Mouse (Mus musculus) hindbrain, embryonic 12.5 days (tissue): ENCODE data around the gene P4ha3. TPM values are rescaled to one million over a fixed set of nuclear protein-coding genes. Genes with fewer than 3 reads are reported as not detected.
"Not testable (repeated sequence)": the region's sequence is repeated elsewhere in the genome, so short reads cannot be mapped to it uniquely, and the experiment has no call there.

ENCODE experiments used
- ATAC-seq: fragments of 200-750 bp; cut with Nextera tagmentation; 2 replicates; pipeline ENCODE4 v1.8.0; 2017; ENCODE audit warnings: moderate TSS enrichment; ENCODE audit not compliant: low FRiP score
- H3K27ac ChIP-seq: fragments of 300-500 bp; sonication (generic); 2 replicates; pipeline ENCODE4 v1.5.1; 2016; ENCODE audit warnings: mild to moderate bottlenecking
- H3K27me3 ChIP-seq: fragments of 300-500 bp; sonication (generic); 2 replicates; pipeline ENCODE4 v1.6.1; 2016; ENCODE audit warnings: mild to moderate bottlenecking
- H3K36me3 ChIP-seq: fragments of 300-500 bp; sonication (generic); 2 replicates; pipeline ENCODE4 v1.6.1; 2016; ENCODE audit warnings: mild to moderate bottlenecking
- H3K4me1 ChIP-seq: fragments of 300-500 bp; sonication (generic); 2 replicates; pipeline ENCODE4 v1.6.1; 2016
- H3K4me2 ChIP-seq: fragments of 300-500 bp; sonication (generic); replicated peaks from 2 replicates; pipeline ENCODE4 v1.6.1; 2016; ENCODE audit warnings: mild to moderate bottlenecking
- H3K4me3 ChIP-seq: fragments of 300-500 bp; sonication (generic); 2 replicates; pipeline ENCODE4 v1.5.1; 2016; ENCODE audit warnings: mild to moderate bottlenecking
- H3K9ac ChIP-seq: fragments of 300-500 bp; sonication (generic); 2 replicates; pipeline ENCODE4 v1.6.1; 2016; ENCODE audit warnings: mild to moderate bottlenecking, moderate library complexity
- H3K9me3 ChIP-seq: fragments of 300-500 bp; sonication (generic); replicated peaks from 2 replicates; pipeline ENCODE4 v1.6.1; 2016; ENCODE audit warnings: mild to moderate bottlenecking
- WGBS: fragments of 180-500 bp; shearing (Covaris S2); methylation state at CpG from one replicate; pipeline ENCODE4 v1.1.7; 2016; 5-methylcytosine and 5-hydroxymethylcytosine counted together
- polyA plus RNA-seq: library from polyadenylated mRNA; unstranded; fragments of >200 nt; fragmentation: Nextera tagmentation; extraction: Ambion mirVana; gene quantifications from 2 replicates; pipeline ENCODE4 v1.2.1, GENCODE M21; 2016

P4ha3 gene
- polyA plus RNA-seq, result 12.6 and 13.2 TPM in 2 replicates

DNA sequence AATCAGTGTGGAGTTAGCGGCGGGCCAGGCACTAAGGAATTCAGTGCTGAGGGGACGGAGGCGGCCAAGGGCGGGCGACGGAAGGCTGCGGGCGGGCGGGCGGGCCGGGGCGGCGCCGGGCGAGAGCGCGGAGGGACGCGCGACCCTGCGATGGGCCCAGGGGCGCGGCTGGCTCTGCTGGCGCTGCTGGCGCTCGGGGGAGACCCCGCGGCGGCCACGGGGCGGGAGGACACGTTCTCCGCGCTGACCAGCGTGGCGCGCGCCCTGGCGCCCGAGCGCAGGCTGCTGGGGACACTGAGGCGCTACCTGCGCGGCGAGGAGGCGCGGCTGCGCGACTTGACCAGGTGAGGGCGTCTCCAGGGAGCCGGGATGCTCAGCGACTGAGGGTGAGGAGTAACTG lies at the start of gene P4ha3:
Gene P4ha3 (plus strand): TSS at position 138 of the 400 bp plus-strand sequence.
- peaks cover 24% of the 10 kb centered on the region for H3K27me3 ChIP-seq
- peaks cover 20% of the 10 kb centered on the region for H3K4me1 ChIP-seq
- H3K4me3 ChIP-seq, result peak within 1 kb of the TSS; percentile 64
- no peaks in the 10 kb centered on the region for H3K36me3 ChIP-seq
- peak within 1 kb of the TSS; percentile 40 for H3K27ac ChIP-seq
- peak within 1 kb of the TSS; percentile 98 for H3K4me2 ChIP-seq
- peak; percentile 41 for ATAC-seq
- under 1% methylated on average over 45 of the region's 53 CpGs for WGBS
- peak within 1 kb of the TSS; percentile 84 for H3K9ac ChIP-seq
- no peaks in the 10 kb centered on the region for H3K9me3 ChIP-seq

DNA sequence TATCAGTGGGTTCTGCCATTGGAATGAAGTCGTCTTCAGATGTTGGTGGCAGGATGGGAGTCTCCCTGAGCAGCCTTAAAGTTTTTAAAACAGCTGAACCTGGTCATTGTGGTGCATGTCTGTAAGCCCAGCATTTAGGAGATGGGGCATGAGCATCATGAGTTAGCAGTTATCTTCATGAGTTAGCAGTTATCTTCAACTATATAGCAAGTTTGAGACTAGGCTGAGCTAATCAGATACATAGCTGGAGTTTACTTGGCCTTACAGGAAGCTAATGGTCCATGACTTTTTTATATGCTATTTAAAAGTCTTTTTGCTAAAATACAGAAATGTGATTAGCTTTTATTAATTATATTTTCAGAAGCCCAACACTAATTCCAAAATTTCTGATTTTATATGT lies 47.0 kb upstream of the P4ha3 start:
- Histone ChIP-seq H3K4me3 (no peak overlapping the region), H3K9me3 (no peaks in the 10 kb centered on the region), H3K27me3 (no peaks in the 10 kb centered on the region), H3K4me1 (peaks cover 4% of the 10 kb centered on the region; the same call in 1 of the 2 replicates), H3K4me2 (no peak overlapping the region), H3K27ac (no peak overlapping the region), H3K36me3 (no peaks in the 10 kb centered on the region), H3K9ac (no peak overlapping the region)
- no peak for ATAC-seq
- WGBS, result 88% methylated on average over 1 of the region's 1 CpGs

DNA sequence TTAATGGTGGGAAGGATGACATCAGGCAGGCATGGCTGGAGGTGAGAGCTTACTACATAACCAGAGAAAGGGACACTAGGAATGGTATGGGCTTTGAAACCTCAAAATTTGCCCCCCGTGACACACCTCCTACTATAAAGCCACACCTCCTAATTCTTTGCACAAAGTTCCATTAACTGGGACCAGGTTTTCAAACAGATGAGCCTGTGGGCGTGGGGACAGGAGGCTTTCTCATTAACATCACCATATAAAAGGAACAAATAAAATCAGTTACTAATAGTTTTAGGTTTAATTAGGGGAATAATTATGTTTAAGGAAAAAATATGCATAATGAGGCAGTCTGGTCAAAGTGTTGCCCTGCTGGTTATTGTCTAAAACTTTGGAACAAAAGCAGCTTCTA lies 44.7 kb upstream of the P4ha3 start:
- no peak overlapping the region for H3K27ac ChIP-seq
- no peaks in the 10 kb centered on the region for H3K9me3 ChIP-seq
- H3K9ac ChIP-seq, result no peak overlapping the region
- no peak overlapping the region for H3K4me3 ChIP-seq
- no peaks in the 10 kb centered on the region for H3K4me1 ChIP-seq
- no peaks in the 10 kb centered on the region for H3K36me3 ChIP-seq
- ATAC-seq, result no peak
- WGBS, result 83% methylated on average over 2 of the region's 2 CpGs
- H3K27me3 ChIP-seq, result no peaks in the 10 kb centered on the region
- H3K4me2 ChIP-seq, result no peak overlapping the region

DNA sequence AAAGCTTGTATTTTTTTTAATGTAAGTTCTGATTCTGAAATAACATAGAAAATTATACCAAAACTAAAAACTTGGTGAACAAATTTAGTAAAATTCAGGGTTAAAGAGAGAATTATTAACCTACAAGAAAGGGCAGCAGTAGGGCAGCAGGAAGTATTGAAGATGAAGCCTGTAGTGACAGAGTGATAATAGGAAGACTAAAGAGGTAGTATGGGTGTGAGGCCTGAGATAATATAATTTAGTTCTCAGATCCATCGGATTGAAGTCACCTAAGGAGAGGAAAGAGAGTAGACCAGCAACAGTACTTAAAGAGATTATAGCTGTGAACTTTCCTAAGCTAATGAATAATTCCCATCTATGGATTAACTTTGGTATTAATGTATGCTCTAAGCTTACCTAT lies 42.3 kb upstream of the P4ha3 start:
- no peak overlapping the region for H3K4me3 ChIP-seq
- H3K27me3 ChIP-seq, result no peaks in the 10 kb centered on the region
- WGBS, result 74% methylated on average over 1 of the region's 1 CpGs
- H3K4me2 ChIP-seq, result no peak overlapping the region
- no peaks in the 10 kb centered on the region for H3K9me3 ChIP-seq
- H3K27ac ChIP-seq, result no peak overlapping the region
- no peak for ATAC-seq
- H3K4me1 ChIP-seq, result no peaks in the 10 kb centered on the region
- no peak overlapping the region for H3K9ac ChIP-seq
- H3K36me3 ChIP-seq, result no peaks in the 10 kb centered on the region

DNA sequence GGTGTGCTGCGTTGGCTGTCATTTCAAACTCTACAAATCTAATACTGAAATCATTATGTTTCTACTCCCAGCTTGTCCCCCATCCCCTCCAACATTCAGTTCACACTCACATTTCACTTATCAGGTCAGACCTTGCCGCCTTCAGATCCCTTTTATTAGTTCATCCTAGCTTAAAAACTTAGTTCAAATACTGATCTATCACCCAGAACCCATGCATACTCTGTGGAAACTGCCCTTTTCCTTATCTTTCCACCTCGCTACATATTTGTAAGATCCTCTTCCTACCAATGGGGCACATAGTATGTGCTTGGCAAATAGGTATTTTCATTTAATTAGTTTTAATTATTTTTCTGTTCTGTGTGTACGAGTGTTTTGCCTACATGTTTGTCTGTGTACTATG lies 41.1 kb upstream of the P4ha3 start:
- no peak overlapping the region for H3K4me3 ChIP-seq
- H3K4me1 ChIP-seq, result no peaks in the 10 kb centered on the region
- no peak overlapping the region for H3K27ac ChIP-seq
- H3K4me2 ChIP-seq, result no peak overlapping the region
- no peaks in the 10 kb centered on the region for H3K9me3 ChIP-seq
- no peaks in the 10 kb centered on the region for H3K27me3 ChIP-seq
- WGBS, result 91% methylated on average over 4 of the region's 4 CpGs
- H3K36me3 ChIP-seq, result no peaks in the 10 kb centered on the region
- no peak for ATAC-seq
- H3K9ac ChIP-seq, result no peak overlapping the region

DNA sequence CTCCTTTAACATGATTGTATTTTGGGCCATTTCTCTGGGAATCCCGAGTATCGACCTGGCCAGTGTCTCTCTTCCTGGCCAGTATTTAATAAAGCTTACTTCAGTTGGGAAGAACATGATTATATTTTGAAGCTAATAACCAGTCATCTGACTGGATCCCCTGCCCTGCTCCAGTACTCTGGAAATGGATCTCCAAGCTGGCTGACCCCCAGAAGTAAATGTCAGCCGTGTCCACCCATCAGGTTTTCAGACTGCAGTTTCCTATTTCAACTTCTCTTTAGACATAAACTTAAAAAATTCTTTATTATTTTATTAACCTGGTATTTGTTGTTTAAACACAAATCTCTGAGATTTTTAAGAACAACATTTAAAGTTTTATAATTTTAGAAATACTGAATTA lies 40.1 kb upstream of the P4ha3 start:
- Histone ChIP-seq H3K4me3 (no peak overlapping the region), H3K27ac (no peak overlapping the region), H3K9ac (no peak overlapping the region), H3K27me3 (no peaks in the 10 kb centered on the region), H3K4me2 (no peak overlapping the region), H3K9me3 (no peaks in the 10 kb centered on the region), H3K4me1 (no peaks in the 10 kb centered on the region), H3K36me3 (no peaks in the 10 kb centered on the region)
- WGBS, result 94% methylated on average over 3 of the region's 3 CpGs
- ATAC-seq, result no peak

DNA sequence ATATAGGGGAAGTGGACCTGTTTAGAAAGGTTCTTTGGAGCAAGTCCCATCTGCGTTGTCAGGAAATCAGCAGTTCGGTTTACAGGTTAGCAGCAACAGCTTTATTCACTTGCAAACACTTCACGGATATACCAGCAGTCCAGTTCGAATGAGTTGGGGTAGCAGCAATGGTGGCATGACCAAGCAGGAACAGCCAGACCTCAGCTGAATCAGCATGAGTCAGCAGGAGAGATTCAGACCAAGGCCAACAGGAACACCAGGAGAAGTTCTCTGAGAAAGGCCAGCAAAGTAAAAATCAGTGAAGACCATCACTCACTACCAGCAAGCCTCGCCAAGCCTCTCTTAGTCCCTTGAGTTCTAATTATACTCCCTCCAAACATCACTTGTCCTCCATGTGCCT lies 34.7 kb upstream of the P4ha3 start:
- Histone ChIP-seq H3K27me3 (no peaks in the 10 kb centered on the region), H3K9ac (no peak overlapping the region), H3K27ac (no peak overlapping the region), H3K9me3 (no peaks in the 10 kb centered on the region), H3K36me3 (peaks cover 30% of the 10 kb centered on the region), H3K4me2 (no peak overlapping the region), H3K4me1 (no peaks in the 10 kb centered on the region), H3K4me3 (no peak overlapping the region)
- 97% methylated on average over 5 of the region's 5 CpGs for WGBS
- no peak for ATAC-seq

DNA sequence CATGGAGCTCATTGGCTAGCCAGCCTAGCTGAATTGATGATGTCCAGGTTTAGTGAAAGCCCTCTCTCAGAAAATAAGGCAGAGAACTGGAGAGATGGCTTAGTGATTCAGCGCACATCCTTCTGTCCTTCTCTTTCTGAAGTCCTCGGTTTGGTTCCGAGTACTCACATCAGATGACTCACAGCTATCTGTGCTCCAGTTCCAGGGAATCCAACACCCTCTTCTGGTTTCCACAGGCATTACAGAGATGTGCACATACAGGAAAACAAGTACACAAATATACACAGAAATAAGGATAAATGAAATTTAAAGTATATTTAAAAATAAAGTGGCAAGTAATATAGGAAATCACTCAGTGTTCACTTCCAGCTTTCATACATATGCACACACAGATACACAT lies 23.0 kb upstream of the P4ha3 start:
- Histone ChIP-seq H3K9ac (no peak overlapping the region), H3K4me3 (no peak overlapping the region), H3K36me3 (peaks cover 29% of the 10 kb centered on the region), H3K9me3 (no peaks in the 10 kb centered on the region), H3K4me1 (no peaks in the 10 kb centered on the region), H3K4me2 (no peak overlapping the region), H3K27ac (no peak overlapping the region), H3K27me3 (no peaks in the 10 kb centered on the region)
- no peak for ATAC-seq
- 81% methylated on average over 3 of the region's 3 CpGs for WGBS

DNA sequence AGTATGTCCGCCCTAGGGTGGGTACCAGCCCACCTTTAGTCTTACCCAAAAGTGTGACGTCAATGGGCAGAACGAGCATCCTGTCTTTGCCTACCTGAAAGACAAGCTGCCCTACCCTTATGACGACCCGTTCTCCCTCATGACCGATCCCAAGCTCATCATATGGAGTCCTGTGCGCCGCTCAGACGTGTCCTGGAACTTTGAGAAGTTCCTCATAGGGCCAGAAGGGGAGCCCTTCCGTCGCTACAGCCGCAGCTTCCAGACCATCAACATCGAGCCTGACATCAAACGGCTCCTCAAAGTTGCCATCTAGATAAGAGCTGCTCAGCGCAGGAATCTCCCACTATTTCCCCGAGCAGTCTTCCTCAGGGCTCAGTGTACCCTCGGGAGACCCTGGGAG lies 20.4 kb upstream of the P4ha3 start:
- peaks cover 40% of the 10 kb centered on the region for H3K36me3 ChIP-seq
- H3K9me3 ChIP-seq, H3K4me3 ChIP-seq, H3K27me3 ChIP-seq, H3K4me2 ChIP-seq, H3K9ac ChIP-seq, H3K27ac ChIP-seq, ATAC-seq, H3K4me1 ChIP-seq: not testable (repeated sequence)
- WGBS, result 59% methylated on average over 17 of the region's 17 CpGs

DNA sequence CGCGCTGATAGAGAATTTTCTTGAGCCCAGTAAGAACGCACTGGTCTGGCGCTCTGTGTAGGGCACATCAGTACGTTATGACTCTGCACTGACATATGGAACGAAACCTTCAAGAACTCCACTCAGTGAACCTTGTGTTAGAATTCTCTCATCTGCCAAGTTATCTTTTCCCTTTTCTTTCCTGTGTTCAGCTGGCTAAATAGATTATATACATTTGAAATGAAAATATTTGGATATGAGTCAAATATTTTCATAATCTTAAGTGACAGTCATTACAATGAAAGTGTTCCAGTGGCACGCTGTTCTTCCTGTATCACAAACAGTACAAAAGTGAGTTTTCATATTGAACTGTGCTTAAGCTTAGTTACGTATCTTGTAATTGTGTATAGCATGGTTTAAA lies 13.0 kb upstream of the P4ha3 start:
- 98% methylated on average over 8 of the region's 8 CpGs for WGBS
- no peak for ATAC-seq

DNA sequence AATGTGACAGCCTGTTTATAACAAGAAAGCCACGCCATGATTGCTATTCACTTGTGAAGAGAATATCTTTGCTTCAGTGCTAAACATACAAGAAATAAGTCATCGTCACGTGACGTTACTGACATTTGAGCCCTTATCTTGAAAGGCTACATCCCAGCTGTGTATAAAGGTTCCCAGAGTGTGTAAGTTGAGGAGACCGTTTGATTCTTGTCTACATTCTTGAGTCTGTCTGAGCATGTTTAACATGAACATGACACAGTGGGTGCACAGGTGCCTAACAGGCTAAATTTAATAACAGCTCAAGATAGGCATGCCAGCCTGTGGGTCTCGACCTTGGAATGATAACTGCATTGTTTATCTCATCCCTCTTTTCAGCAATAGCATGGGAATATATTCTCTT lies 10.8 kb upstream of the P4ha3 start:
- Histone ChIP-seq H3K4me3 (no peak overlapping the region), H3K27me3 (no peaks in the 10 kb centered on the region), H3K9ac (no peak overlapping the region), H3K27ac (no peak overlapping the region), H3K4me1 (no peaks in the 10 kb centered on the region), H3K9me3 (no peaks in the 10 kb centered on the region), H3K36me3 (peaks cover 12% of the 10 kb centered on the region; the same call in 1 of the 2 replicates), H3K4me2 (no peak overlapping the region)
- 80% methylated on average over 6 of the region's 6 CpGs for WGBS
- no peak for ATAC-seq

More for the DNA sequence above, 13.0 kb upstream of the P4ha3 start:
- H3K4me3 ChIP-seq, result no peak overlapping the region
- peaks cover 22% of the 10 kb centered on the region for H3K36me3 ChIP-seq
- no peak overlapping the region for H3K4me2 ChIP-seq
- no peaks in the 10 kb centered on the region for H3K4me1 ChIP-seq
- H3K9me3 ChIP-seq, result no peaks in the 10 kb centered on the region
- H3K27me3 ChIP-seq, result no peaks in the 10 kb centered on the region
- no peak overlapping the region for H3K27ac ChIP-seq
- H3K9ac ChIP-seq, result no peak overlapping the region

DNA sequence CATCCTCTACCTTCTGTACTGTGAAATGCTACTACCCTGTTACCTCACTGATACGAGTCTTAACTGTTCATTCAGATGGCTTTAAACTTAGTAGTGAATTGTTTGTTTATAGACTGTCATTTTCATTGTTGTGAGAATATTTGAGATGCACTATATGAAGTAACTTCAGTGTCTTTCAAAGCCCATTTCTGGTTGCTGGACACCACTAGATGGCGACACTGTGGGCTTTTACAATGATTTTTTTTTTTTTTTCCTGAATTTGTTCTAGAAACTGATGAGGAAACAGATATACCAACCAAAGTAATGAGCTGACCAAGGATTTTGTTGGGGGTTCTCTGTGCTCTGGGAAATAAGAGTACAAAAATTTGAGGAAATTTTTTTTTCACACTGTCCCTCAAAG lies 8.9 kb upstream of the P4ha3 start:
- Histone ChIP-seq H3K9ac (no peak overlapping the region), H3K27me3 (no peaks in the 10 kb centered on the region), H3K4me3 (no peak overlapping the region), H3K9me3 (no peaks in the 10 kb centered on the region), H3K4me2 (no peak overlapping the region), H3K36me3 (peaks cover 12% of the 10 kb centered on the region; the same call in 1 of the 2 replicates), H3K4me1 (no peaks in the 10 kb centered on the region), H3K27ac (no peak overlapping the region)
- 49% methylated on average over 2 of the region's 2 CpGs for WGBS
- ATAC-seq, result no peak

DNA sequence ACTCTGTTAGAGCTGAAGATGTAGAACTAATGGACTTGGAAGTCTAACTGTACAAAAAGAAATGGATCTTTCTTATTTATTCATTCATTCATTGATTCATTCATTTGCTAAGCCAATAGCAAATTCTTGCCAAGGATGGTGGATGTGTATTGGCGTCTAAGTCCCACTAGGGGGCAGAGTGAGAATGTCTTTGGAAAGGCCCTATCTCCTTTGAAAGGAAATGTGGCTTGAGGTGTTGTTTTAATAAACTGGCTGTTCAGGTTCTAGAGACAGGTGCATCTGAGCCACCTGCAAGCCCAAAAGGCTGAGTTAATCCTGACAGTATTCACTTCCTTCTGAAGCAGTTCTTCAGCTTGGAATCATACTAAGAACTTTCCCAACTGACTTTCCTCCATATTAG lies 5.5 kb upstream of the P4ha3 start:
- no peak for ATAC-seq
- Histone ChIP-seq H3K4me1 (peaks cover 3% of the 10 kb centered on the region; the same call in 1 of the 2 replicates), H3K9me3 (no peaks in the 10 kb centered on the region), H3K4me3 (no peak overlapping the region), H3K27ac (no peak overlapping the region), H3K4me2 (no peak overlapping the region), H3K36me3 (peaks cover 3% of the 10 kb centered on the region; the same call in 1 of the 2 replicates), H3K27me3 (peaks cover 8% of the 10 kb centered on the region; the same call in 1 of the 2 replicates), H3K9ac (no peak overlapping the region)
- 0% methylated on average over 1 of the region's 1 CpGs for WGBS
